Mouse (Mus musculus) layer of hippocampus, adult 2 months (tissue): Measurements from ENCODE around the gene Kcnn4. TPM values are rescaled to one million over a fixed set of nuclear protein-coding genes. Genes with fewer than 3 reads are reported as not detected.

Experiments used
- DNase-seq, 2 experiments: peaks; one replicate each; pipeline ENCODE4 v3.0.0; 2022; ENCODE audit warnings: low spot score in 2 of 2
- H3K27ac ChIP-seq: fragments of 200-600 bp; 2 replicates; pipeline ENCODE4 v1.8.1; 2022
- H3K4me3 ChIP-seq: fragments of 200-600 bp; 2 replicates; pipeline ENCODE4 v1.8.1; 2022; ENCODE audit warnings: mild to moderate bottlenecking
- CTCF ChIP-seq: fragments of 200-600 bp; conservative IDR thresholded peaks from 2 replicates; pipeline ENCODE4 v1.8.1; 2022; ENCODE audit warnings: antibody characterized with exemption, mild to moderate bottlenecking, moderate library complexity
- long read RNA-seq, 2 experiments: library from polyadenylated mRNA; stranded (forward); transcript quantifications; one replicate each; pipeline ENCODE4 v2.0.0; 2021; ENCODE audit warnings: borderline mapping rate in 2 of 2
- total RNA-seq, 2 experiments: library from RNA; stranded (reverse); gene quantifications; 2 replicates each; pipeline ENCODE4 v1.2.3; 2021

Kcnn4 gene
- total RNA-seq: under 1 TPM; 0.64 to 0.67 TPM
- long read RNA-seq, experiment 1: 0 reads
- long read RNA-seq, experiment 2, partial matches to known transcripts: 0 of 2 reads
- long read RNA-seq, experiment 2, other reads (novel, unspliced or antisense): 1 of 2 reads

- TF ChIP-seq CTCF: no peak
- H3K4me3 ChIP-seq: no peak within 1 kb of the TSS
- no peak within 1 kb of the TSS for H3K27ac ChIP-seq
- no peak for DNase-seq
Measured at GRCm38 (mm10) chr7:24369731-24370541, at the start of gene Kcnn4. Gene Kcnn4, plus strand, starts transcription at chr7:24370263.

GRCm38 (mm10) chr7:24322593-24322992 lies 47.5 kb upstream of the Kcnn4 start:
- Histone ChIP-seq H3K4me3 (no peak overlapping the region), H3K27ac (no peak overlapping the region)
- no peak for TF ChIP-seq CTCF
- DNase-seq: no peak

GRCm38 (mm10) chr7:24325197-24325596 lies 44.9 kb upstream of the Kcnn4 start:
- H3K27ac ChIP-seq: no peak overlapping the region
- DNase-seq: no peak

GRCm38 (mm10) chr7:24325675-24326128 lies 44.4 kb upstream of the Kcnn4 start:
- DNase-seq: peak; percentile 33 to 38
- Histone ChIP-seq H3K27ac (peak overlapping the region; percentile 36; the same call in 1 of the 2 replicates), H3K4me3 (peak overlapping the region; percentile 38)
- TF ChIP-seq CTCF: no peak

More at GRCm38 (mm10) chr7:24325197-24325596, 44.9 kb upstream of the Kcnn4 start:
- no peak for TF ChIP-seq CTCF
- no peak overlapping the region; the same call in 1 of the 2 replicates for H3K4me3 ChIP-seq

GRCm38 (mm10) chr7:24326273-24327135 lies 43.6 kb upstream of the Kcnn4 start:
- H3K4me3 ChIP-seq: no peak overlapping the region; the same call in 1 of the 2 replicates
- no peak for DNase-seq
- no peak for TF ChIP-seq CTCF
- H3K27ac ChIP-seq: 0 out of 2 replicates have a peak overlapping the region, but pooled peaks have one; percentile 32

- TF ChIP-seq CTCF: no peak
- no peak overlapping the region for H3K4me3 ChIP-seq
- no peak overlapping the region for H3K27ac ChIP-seq
- no peak for DNase-seq
Measured at GRCm38 (mm10) chr7:24327281-24327975, 42.6 kb upstream of the Kcnn4 start.

- Histone ChIP-seq H3K27ac (no peak within 1 kb of the TSS), H3K4me3 (peak within 1 kb of the TSS; percentile 23)
- DNase-seq: no peak
- TF ChIP-seq CTCF: no peak
Measured at GRCm38 (mm10) chr7:24333304-24333986, 36.6 kb upstream of the Kcnn4 start, which contains the start of gene Tescl. Gene Tescl, minus strand, starts transcription at chr7:24333936.

GRCm38 (mm10) chr7:24335699-24336309 lies 34.3 kb upstream of the Kcnn4 start:
- peak; percentile 86 for TF ChIP-seq CTCF

GRCm38 (mm10) chr7:24338241-24338640 lies 31.8 kb upstream of the Kcnn4 start:
- no peak for DNase-seq
- peak; percentile 50 for TF ChIP-seq CTCF
- Histone ChIP-seq H3K4me3 (no peak overlapping the region), H3K27ac (no peak overlapping the region)

More at GRCm38 (mm10) chr7:24335699-24336309, 34.3 kb upstream of the Kcnn4 start:
- Histone ChIP-seq H3K27ac (no peak overlapping the region), H3K4me3 (no peak overlapping the region)
- DNase-seq: peak; percentile 60 to 78

GRCm38 (mm10) chr7:24343701-24344272 lies 26.3 kb upstream of the Kcnn4 start:
- peak in 1 of 2 experiments; percentile 37 for DNase-seq
- no peak for TF ChIP-seq CTCF
- no peak overlapping the region for H3K4me3 ChIP-seq
- 0 out of 2 replicates have a peak overlapping the region, but pooled peaks have one; percentile 46 for H3K27ac ChIP-seq

- DNase-seq: no peak
- Histone ChIP-seq H3K27ac (no peak overlapping the region), H3K4me3 (no peak overlapping the region)
- TF ChIP-seq CTCF: peak; percentile 17; the same call in 1 of the 2 replicates
Measured at GRCm38 (mm10) chr7:24346444-24346843, 23.6 kb upstream of the Kcnn4 start.
